Mouse (Mus musculus): ENCODE measurements around the gene Fam193b. TPM values are rescaled to one million over a fixed set of nuclear protein-coding genes. Genes with fewer than 3 reads are reported as not detected.
A peak's percentile ranks its signal among the peaks of the same experiment; 100 is the strongest.
"Not testable (repeated sequence)": the region's sequence is repeated elsewhere in the genome, so short reads cannot be mapped to it uniquely, and the experiment has no call there.

The Fam193b gene
- 10 to 100 TPM; 32.0 to 41.2 TPM for total RNA-seq (2021)
- 99.6 and 110 TPM in 2 replicates for polyA plus RNA-seq (2012; rRNA removed)
- long read RNA-seq, full-length matches to known transcripts, result 1 of 21 reads
- long read RNA-seq, partial matches to known transcripts, result 3 of 21 reads
- long read RNA-seq, other reads (novel, unspliced or antisense), result 17 of 21 reads

- peak; percentile 97 for DNase-seq
Observed at GRCm38 (mm10) chr13:55571027-55571751, at the start of gene Fam193b. Fam193b (minus strand) TSS chr13:55571120.

DNA sequence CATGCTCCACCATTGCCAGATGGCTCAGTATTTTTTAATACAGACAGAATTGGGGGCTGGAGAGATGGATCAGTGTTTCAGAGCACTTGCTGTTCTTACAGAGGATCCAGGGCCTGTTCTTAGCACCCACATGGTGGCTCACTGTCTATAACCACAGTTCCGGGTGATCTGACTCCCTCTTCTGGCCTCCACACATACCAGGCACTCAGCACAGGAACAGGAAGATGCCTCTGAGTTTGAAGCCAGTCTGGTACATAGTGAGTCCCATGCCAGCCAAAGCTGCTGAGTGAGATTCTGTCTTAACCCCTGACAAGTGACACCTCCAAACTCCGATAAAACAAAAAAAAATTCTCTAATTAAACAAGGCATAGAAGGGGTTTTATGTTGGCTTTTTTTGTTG is 49.4 kb upstream of the Fam193b start:
- DNase-seq, result no peak

- DNase-seq, result no peak
Observed at GRCm38 (mm10) chr13:55619328-55619727, 48.4 kb upstream of the Fam193b start.

DNA sequence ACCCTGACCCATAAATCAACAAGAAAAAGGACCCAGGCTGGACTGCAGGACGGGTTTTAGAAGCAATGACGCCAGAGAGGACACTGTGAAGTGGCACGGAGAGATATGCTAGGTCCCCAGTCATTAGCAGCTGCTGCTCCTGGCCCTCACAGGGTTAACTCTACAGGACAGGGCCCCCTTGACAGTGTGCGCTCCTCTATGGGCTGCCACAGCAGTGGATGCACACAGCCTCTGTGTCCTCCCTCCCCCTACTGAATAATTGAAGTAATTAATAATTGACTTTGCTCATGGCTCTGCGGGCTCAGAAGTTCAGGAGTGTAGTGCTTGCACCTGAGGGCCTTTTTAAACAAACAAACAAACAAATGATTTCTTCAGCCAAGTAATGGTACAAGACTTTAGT is 42.6 kb upstream of the Fam193b start:
- DNase-seq, result no peak

GRCm38 (mm10) chr13:55611996-55612395 is 41.1 kb upstream of the Fam193b start:
- no peak for DNase-seq

DNA sequence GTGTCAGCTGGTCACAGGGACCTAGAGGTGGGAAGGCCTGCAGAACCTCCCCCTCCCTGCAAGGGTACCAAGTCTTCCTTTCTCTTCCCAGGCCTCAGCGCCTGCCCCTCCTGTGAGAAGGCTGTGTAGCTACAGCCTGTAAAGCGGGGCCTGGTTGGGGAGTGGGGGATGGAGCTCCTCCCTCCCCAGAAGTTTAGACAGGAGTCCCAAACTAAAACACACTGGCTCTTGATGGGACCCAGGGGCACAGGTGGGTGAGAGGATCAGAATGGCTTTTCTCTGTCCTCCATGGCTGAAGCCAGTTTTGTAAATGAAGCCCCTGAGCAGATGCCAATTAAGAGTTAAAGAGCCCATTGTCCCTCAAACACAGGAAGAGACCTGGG is 36.7 kb upstream of the Fam193b start:
- no peak for DNase-seq

GRCm38 (mm10) chr13:55606899-55607623 is 36.1 kb upstream of the Fam193b start:
- DNase-seq, result no peak

DNA sequence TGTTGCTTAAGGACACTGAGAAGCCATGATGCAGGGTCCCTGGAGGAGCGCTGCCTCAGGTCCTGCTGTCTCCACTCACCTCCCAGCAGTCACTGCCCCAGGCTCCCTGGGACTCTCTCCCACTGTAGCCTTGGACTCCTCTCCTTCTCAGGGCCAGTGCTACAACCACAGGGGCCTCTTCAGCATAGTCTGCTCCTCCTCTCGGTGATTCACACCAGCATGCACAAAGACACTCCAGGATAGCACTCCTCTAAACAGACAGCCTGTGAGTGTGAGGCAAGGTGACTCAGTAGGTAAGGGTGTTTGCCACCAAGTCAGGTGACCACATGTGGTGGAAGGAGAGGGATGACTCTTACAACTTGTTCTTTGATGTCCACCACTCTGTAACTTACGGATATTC is 33.7 kb upstream of the Fam193b start:
- peak; percentile 51 for DNase-seq

GRCm38 (mm10) chr13:55601611-55602010 is 30.7 kb upstream of the Fam193b start:
- peak; percentile 78 for DNase-seq

DNA sequence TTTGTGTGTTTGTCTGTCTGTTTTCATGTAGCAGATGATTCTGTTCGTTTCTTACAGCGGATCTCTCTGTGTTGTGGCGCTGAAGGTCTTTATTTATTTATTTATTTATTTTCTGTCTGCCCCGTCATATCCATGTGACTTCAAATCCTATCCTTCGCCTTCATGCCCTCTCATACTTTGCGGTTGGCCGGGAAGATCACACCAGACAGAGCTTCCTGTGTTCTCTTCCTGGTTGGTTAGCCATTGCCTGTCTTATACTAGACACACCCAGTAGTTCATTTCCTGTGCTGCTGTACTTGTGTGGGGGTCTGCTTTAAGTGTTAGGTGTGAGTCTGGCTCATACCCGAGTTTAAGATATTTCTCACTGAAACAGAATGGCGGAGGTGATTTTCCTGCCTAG is 29.7 kb upstream of the Fam193b start:
- DNase-seq, result no peak

DNA sequence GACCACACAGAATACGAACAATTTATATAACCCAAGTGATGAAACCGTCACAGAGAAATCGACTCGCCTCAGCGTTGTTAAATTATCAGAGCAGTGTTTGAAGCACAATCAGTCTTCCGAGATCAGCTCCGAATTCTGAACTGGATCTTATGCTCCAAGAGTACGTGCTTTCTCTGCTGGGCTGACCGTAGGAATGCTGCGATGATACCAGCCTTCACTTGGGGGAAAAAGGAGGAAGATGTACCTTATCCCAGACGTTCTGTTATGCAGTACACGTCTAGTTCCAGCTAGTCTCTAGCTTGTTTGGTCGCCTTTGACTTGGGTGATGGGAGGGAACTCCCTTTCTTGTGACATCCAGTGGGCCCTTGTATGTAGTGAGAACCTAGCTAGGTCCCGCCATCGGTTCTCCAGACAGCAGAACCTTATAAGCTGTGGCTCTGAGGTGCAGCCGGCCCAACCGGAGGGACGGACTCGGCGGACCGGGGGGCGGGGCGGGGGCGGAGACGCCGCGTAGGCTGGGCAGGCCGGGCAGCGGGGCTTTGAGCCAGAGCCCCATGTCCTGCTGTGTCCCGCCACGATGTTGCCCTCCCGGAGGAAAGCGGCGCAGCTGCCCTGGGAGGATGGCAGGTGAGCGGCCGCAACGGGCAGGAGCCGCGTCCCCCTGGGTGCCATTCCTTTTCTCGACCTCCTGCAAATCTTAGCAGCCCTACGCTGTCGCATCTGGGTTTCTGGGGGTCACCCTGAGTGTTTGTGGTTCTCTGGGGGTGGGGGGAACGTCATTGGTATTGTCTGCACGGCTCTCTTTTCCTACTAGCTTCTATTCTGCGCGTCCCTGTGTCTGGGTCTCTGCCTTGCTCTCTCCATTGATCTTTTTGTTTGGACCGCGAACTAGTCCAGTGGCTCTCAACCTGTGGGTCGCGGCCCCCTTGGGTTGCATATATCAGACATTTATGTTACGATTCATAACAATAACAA is 28.9 kb upstream of the Fam193b start, which contains the start of gene B4galt7:
TSS of gene B4galt7 (plus strand) at position 331 of the 975 bp plus-strand sequence.
- peak; percentile 94 for DNase-seq

DNA sequence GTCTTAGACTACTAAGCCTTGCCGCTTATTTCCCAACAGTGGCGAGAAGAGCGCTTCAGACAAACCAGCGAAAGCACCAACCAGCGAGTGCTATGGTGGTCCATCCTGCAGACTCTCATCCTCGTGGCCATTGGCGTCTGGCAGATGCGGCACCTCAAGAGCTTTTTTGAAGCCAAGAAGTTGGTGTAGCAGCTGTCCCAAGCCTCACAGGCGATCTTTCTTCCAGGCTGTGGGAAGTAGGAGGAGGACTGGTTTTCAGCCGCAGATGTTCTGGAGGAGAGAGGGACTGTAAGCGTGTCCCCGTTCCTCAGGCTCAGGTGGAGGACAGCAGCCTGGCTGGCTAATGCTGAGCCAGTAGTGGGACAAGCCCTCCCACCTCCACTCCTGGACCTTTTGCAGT is 25.9 kb upstream of the Fam193b start:
- DNase-seq, result no peak

GRCm38 (mm10) chr13:55595375-55595774 is 24.5 kb upstream of the Fam193b start:
- peak; percentile 67 for DNase-seq

- no peak for DNase-seq
Observed at GRCm38 (mm10) chr13:55593254-55593747, 22.4 kb upstream of the Fam193b start.

GRCm38 (mm10) chr13:55592512-55593253 is 21.8 kb upstream of the Fam193b start:
- DNase-seq, result peak; percentile 97

DNA sequence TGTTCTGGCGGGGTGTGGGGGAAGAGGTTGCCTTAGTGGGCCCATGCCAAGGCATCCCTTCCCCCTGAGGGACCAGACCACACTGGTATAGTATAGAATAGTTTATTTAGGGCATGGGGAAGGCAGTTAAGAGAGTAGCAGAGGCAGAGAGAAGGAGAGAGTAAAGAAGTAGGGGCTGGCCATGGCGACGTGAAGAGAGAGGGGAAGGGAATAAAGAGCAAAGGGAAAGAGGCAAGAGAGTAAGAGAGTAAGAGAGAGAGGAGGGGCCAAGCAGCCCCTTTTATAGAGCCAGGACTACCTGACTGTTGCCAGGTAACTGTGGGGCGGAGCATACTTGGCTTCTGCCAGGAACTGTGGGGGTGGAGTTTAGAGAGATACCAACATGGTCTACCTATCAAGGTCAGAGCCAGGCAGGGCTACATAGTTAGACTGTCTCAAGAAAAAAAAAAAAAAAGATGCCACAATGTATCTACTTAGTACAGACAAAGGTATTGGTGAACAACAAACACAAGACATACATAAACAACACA is 21.1 kb upstream of the Fam193b start:
- no peak for DNase-seq

DNA sequence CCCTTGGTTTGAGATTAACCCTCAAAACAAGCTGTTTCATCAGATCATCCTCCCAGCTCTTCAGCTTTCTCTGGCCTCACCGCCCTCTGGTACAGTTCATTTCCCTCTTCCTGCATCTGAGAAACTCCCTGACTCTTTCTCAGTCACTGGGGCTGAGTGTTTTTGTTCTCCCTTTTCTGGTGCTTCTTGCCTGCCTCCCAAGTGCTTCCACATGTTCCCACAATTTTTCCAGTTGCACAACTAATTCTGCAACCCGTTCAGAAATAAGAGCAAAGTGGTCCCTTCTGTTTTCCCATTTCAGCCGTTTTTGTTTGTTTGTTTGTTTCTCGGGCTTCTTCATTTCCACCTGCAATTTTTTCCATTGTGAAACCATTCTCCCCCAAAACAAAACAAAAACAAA is 7.2 kb upstream of the Fam193b start:
- DNase-seq, result no peak

DNA sequence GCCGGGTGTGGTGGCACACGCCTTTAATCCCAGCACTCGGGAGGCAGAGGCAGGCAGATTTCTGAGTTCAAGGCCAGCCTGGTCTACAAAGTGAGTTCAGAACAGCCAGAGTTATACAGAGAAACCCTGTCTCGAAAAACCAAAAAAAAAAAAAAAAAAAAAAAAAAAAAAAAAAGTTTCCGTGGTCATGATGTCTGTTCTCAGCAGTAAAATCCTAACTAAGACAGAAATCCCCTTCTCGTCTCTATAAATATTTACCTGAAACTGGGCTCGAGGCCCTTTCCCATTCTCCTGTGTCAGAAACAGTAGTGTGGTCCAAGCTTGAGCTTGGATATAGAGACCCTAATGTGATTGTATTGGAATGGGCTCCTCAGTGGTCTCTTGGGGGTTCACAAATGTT is 6.0 kb upstream of the Fam193b start:
- DNase-seq, result not testable (repeated sequence)

- no peak for DNase-seq
Observed at GRCm38 (mm10) chr13:55575932-55576331, 5.0 kb upstream of the Fam193b start.

GRCm38 (mm10) chr13:55574321-55574720 is 3.4 kb upstream of the Fam193b start:
- DNase-seq, result no peak

GRCm38 (mm10) chr13:55573432-55573831 is 2.5 kb upstream of the Fam193b start, which contains the start of gene Tmed9:
Tmed9 (plus strand) TSS chr13:55573732.
- DNase-seq, result no peak
